Mouse (Mus musculus): ENCODE data around the gene Htr1f. TPM values are rescaled to one million over a fixed set of nuclear protein-coding genes. Genes with fewer than 3 reads are reported as not detected.
A peak's percentile ranks its signal among the peaks of the same experiment; 100 is the strongest.

Gene Htr1f
- total RNA-seq, 4 experiments from 2014 or later, result 5.2 to 7.3 (median 6.6) TPM

GRCm38 (mm10) chr16:64973533-64974305 is 131.9 kb downstream of the Htr1f start:
- no peak for DNase-seq (ENCODE audit: low spot score in 2 of 2)

GRCm38 (mm10) chr16:64961690-64962089 is 144.0 kb downstream of the Htr1f start:
- no peak for DNase-seq (ENCODE audit: low spot score in 2 of 2)

GRCm38 (mm10) chr16:64941646-64942195 is 163.9 kb downstream of the Htr1f start:
- no peak for DNase-seq (ENCODE audit: low spot score in 2 of 2)

GRCm38 (mm10) chr16:64934793-64935192 is 170.9 kb downstream of the Htr1f start:
- no peak for DNase-seq (ENCODE audit: low spot score in 2 of 2)

- DNase-seq (ENCODE audit: low spot score in 2 of 2), result peak in 1 of 2 experiments; percentile 39
Observed at GRCm38 (mm10) chr16:64934011-64934410, 171.6 kb downstream of the Htr1f start.

- no peak for DNase-seq (ENCODE audit: low spot score in 2 of 2)
Observed at GRCm38 (mm10) chr16:64923500-64923899, 182.2 kb downstream of the Htr1f start.

- DNase-seq (ENCODE audit: low spot score in 2 of 2), result no peak
Observed at GRCm38 (mm10) chr16:64908747-64909146, 196.9 kb downstream of the Htr1f start.

GRCm38 (mm10) chr16:64907112-64907511 is 198.5 kb downstream of the Htr1f start:
- DNase-seq (ENCODE audit: low spot score in 2 of 2), result no peak

GRCm38 (mm10) chr16:64903328-64903727 is 202.3 kb downstream of the Htr1f start:
- no peak for DNase-seq (ENCODE audit: low spot score in 2 of 2)

- no peak for DNase-seq (ENCODE audit: low spot score in 2 of 2)
Observed at GRCm38 (mm10) chr16:64899084-64899483, 206.6 kb downstream of the Htr1f start.

- no peak for DNase-seq (ENCODE audit: low spot score in 2 of 2)
Observed at GRCm38 (mm10) chr16:64889496-64889895, 216.2 kb downstream of the Htr1f start.

- no peak for DNase-seq (ENCODE audit: low spot score in 2 of 2)
Observed at GRCm38 (mm10) chr16:64885547-64885946, 220.1 kb downstream of the Htr1f start.

- no peak for DNase-seq (ENCODE audit: low spot score in 2 of 2)
Observed at GRCm38 (mm10) chr16:64885142-64885541, 220.5 kb downstream of the Htr1f start.

GRCm38 (mm10) chr16:64884420-64884838 is 221.2 kb downstream of the Htr1f start:
- DNase-seq (ENCODE audit: low spot score in 2 of 2), result no peak

GRCm38 (mm10) chr16:64883896-64884295 is 221.8 kb downstream of the Htr1f start:
- no peak for DNase-seq (ENCODE audit: low spot score in 2 of 2)

- DNase-seq (ENCODE audit: low spot score in 2 of 2), result no peak
Observed at GRCm38 (mm10) chr16:64881442-64881841, 224.2 kb downstream of the Htr1f start.

GRCm38 (mm10) chr16:64880986-64881385 is 224.7 kb downstream of the Htr1f start:
- DNase-seq (ENCODE audit: low spot score in 2 of 2), result no peak

GRCm38 (mm10) chr16:64879735-64880134 is 225.9 kb downstream of the Htr1f start:
- DNase-seq (ENCODE audit: low spot score in 2 of 2), result no peak

- no peak for DNase-seq (ENCODE audit: low spot score in 2 of 2)
Observed at GRCm38 (mm10) chr16:64878611-64879132, 227.0 kb downstream of the Htr1f start.

- DNase-seq (ENCODE audit: low spot score in 2 of 2), result no peak
Observed at GRCm38 (mm10) chr16:64877314-64877713, 228.3 kb downstream of the Htr1f start.

GRCm38 (mm10) chr16:64876631-64877265 is 228.9 kb downstream of the Htr1f start:
- no peak for DNase-seq (ENCODE audit: low spot score in 2 of 2)

- no peak for DNase-seq (ENCODE audit: low spot score in 2 of 2)
Observed at GRCm38 (mm10) chr16:64875822-64876221, 229.8 kb downstream of the Htr1f start.

Data from left cerebral cortex, adult 8-10 months (tissue).